Mouse (Mus musculus) left cerebral cortex, postnatal 36 days (tissue): ENCODE data around the gene Tas2r139. TPM values are rescaled to one million over a fixed set of nuclear protein-coding genes. Genes with fewer than 3 reads are reported as not detected.
"Not testable (repeated sequence)": the region's sequence is repeated elsewhere in the genome, so short reads cannot be mapped to it uniquely, and the experiment has no call there.

ENCODE experiments used
- DNase-seq, 2 experiments: peaks; one replicate each; pipeline ENCODE4 v3.0.0; 2021 to 2022; ENCODE audit warnings: low spot score in 2 of 2, mixed read lengths in 1 of 2
- intact Hi-C: fragments of 180-260 bp; cut with DNase I; formaldehyde crosslinking; loops from one replicate; pipeline ENCODE4 v1.15.1; 2025
- total RNA-seq, 2 experiments: library from RNA; stranded (reverse); gene quantifications; 2 replicates each; pipeline ENCODE4 v1.2.3; 2021

The Tas2r139 gene
- total RNA-seq, result not detected

DNA sequence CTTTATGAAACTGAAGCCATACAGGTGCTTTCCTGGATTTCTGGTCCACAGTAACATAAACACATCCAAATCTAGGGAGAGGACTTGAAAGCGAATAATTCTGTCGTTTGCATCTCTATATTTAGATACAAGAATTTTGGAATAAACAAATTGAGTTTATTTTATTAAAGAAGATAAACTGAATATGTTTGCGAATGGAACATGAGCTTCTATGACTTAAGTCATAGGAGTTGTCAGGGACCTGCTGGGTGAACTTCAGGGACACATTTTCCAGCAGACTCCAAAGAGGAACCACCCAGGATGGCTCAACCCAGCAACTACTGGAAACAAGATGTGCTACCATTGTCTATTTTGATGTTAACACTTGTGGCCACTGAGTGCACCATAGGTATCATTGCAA is at the start of gene Tas2r139:
Gene Tas2r139, plus strand, starts transcription at position 301 of the 400 bp plus-strand sequence.
- intact Hi-C loops, result no loop called here
- DNase-seq, result no peak

DNA sequence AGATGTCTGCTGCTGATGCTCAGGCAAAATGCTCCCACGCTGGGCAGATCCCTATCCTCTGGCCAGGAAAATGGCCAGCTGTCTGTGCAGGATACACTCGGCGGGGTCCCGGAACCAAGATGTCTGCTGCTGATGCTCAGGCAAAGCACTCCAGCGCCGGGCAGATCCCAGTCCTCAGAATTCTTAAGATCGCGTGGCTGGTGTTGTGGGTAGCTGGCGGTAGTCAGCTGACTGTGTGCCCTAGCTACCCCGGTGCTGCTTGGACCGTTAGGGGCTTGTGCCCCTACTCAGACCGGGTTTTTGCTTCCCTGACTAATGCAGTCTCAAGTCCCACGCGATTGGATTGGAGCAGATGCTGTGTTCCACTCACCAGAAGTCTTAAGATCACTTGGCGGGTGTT is 10.4 kb downstream of the Tas2r139 start:
- DNase-seq, intact Hi-C loops: not testable (repeated sequence)

DNA sequence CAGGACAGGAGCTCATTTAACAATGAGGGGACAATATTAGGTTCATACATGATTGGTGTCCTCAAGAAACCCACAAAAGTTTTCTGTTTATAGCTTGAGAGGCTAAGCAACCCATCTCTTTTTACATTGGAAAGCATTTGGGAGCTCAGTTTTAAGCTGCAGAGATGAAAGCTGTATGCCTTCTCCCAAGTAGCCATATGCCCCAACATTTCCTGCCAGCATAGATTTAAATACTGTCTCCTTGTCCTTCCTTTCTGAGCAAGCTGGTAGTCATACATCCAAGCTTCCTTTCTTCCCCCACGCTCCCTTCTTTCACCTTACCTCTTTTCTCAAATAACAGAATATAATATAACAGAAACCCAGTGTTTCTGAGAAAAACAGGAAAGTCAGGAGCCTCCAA is 41.7 kb downstream of the Tas2r139 start:
- intact Hi-C loops, result no loop called here

DNA sequence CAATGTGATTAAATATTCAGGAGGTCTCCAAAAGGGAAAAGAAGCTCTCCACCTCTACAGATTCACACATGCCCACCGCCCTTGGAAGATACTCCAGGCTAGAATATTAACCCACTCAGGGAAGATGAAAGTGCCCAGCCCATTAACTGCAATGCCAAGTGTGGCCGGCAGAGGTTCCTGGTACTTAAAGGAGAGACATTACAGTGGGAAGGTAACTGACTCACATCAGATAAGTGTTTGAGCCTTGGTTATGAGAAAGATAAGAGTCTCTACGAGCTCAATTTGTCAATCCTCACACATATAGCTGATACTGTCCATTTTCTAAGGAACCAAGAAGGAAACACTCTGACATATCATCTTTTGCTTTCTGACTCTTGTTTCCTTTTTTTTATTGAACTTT is 45.5 kb downstream of the Tas2r139 start:
- intact Hi-C loops, result no loop called here
- no peak for DNase-seq

More for the DNA sequence above, 41.7 kb downstream of the Tas2r139 start:
- DNase-seq, result peak; percentile 11 to 28

Other genes starting within 250 kb of the Tas2r139 start
- not detected for gene Sval1, start 189.3 kb upstream of the Tas2r139 start, total RNA-seq
- not detected for gene Sval3, start 172.8 kb upstream of the Tas2r139 start, total RNA-seq
- not detected for gene Sva, start 102.5 kb upstream of the Tas2r139 start, total RNA-seq
- not detected for gene Tas2r144, start 74.4 kb downstream of the Tas2r139 start, total RNA-seq
- 10 to 100 TPM; 11.3 to 11.6 TPM for gene Gstk1, start 105.0 kb downstream of the Tas2r139 start, total RNA-seq
- not detected for gene Tmem139, start 121.0 kb downstream of the Tas2r139 start, total RNA-seq
- 10 to 100 TPM; 19.3 to 30.2 TPM for gene Casp2, start 124.0 kb downstream of the Tas2r139 start, total RNA-seq
- gene Clcn1, start 145.7 kb downstream of the Tas2r139 start, total RNA-seq, result 1 to 10 TPM; 2.4 to 6.2 TPM
- 100 to 1,000 TPM; 112 to 133 TPM for gene Fam131b, start 183.7 kb downstream of the Tas2r139 start, total RNA-seq
- gene Zyx, start 208.7 kb downstream of the Tas2r139 start, total RNA-seq, result 10 to 100 TPM; 49.4 to 60.8 TPM
- under 1 TPM; 0.18 to 0.30 TPM for gene Epha1, start 232.3 kb downstream of the Tas2r139 start, total RNA-seq